Mouse (Mus musculus): ENCODE results near the gene Pappa2.

- no peak for TF ChIP-seq CTCF (conservative IDR thresholded peaks at IDR 0.05; ENCODE audit: low read length)
- TF ChIP-seq POU5F1 (IDR thresholded peaks at IDR 0.05; ENCODE audit: borderline replicate concordance, low read length) = no peak
Observed at GRCm38 (mm10) chr1:158837151-158837550, 143.1 kb downstream of the Pappa2 start.

Data from E14TG2a.4 (cell line).